17 mouse cellular contexts compared by ENCODE assay signal in the genomic region with DNA sequence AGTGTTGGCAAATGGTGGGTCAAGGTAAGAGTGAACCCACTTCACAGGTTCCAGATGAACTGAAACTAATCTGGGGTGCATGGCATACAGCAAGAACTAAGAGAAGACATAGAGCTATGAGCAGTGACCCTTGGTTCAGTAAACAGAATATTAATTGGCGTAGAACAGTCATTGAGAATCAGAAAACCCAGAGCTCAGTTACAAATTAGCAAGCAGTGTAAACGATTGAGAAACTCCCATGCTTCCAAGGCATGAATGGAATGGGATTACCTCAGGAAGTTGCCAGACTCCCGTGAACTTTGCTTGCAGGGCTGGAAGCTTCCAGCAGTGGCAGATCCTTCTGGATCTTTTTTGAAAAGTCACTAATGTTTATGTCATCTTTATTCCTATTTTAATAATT.
DNase-seq lines count a peak whose midpoint lies in the region; TF ChIP-seq lines count a peak whose summit lies in the region.
"Had no signal": no experiment of that assay in that cellular context is flagged by ENCODE, and none has a peak within 500 bp of the region (broad histone marks: within the 10 kb centered on the region; RNA-seq: fewer than 3 reads in every experiment).

No protein-coding gene starts in this region.

- no peaks in the 10 kb centered on the region for H3K27me3 ChIP-seq in heart, embryonic 10.5 days (ENCODE audit: insufficient read depth, poor library complexity, severe bottlenecking)
- no peaks in the 10 kb centered on the region for H3K27me3 ChIP-seq in heart, adult 2 months (ENCODE audit: control insufficient read depth, insufficient read depth, low read length)
- H3K27me3 ChIP-seq: forebrain, embryonic 13.5 days; midbrain, embryonic 13.5 days; neural tube, embryonic 12.5 days had no signal

- no peak for TF ChIP-seq CTCF in heart, adult 2 months (IDR thresholded peaks at IDR 0.05)

- 55% methylated on average over 3 of the region's 3 CpGs for WGBS in heart, embryonic 10.5 days
- 46% methylated on average over 3 of the region's 3 CpGs for WGBS in heart, adult 2 months

- no peak for TF ChIP-seq EP300 in heart, adult 2 months (IDR thresholded peaks at IDR 0.05; ENCODE audit: insufficient read depth, low read depth, low read length)

- no peak overlapping the region for H3K9ac ChIP-seq in heart, adult 2 months (ENCODE audit: low read depth, low read length)
- H3K9ac ChIP-seq: forebrain, embryonic 13.5 days; midbrain, embryonic 13.5 days; neural tube, embryonic 12.5 days had no signal

- no peaks in the 10 kb centered on the region for H3K9me3 ChIP-seq in heart, embryonic 10.5 days
- H3K9me3 ChIP-seq: G1E; hindbrain, embryonic 10.5 days; midbrain, embryonic 13.5 days; neural tube, embryonic 12.5 days had no signal

- H3K4me1 ChIP-seq in heart, embryonic 10.5 days: peaks cover 16% of the 10 kb centered on the region
- no peaks in the 10 kb centered on the region; the same call in 1 of the 2 replicates for H3K4me1 ChIP-seq in heart, adult 2 months (ENCODE audit: control insufficient read depth, insufficient read depth, low read length)
- H3K4me1 ChIP-seq: midbrain, embryonic 13.5 days; neural tube, embryonic 12.5 days had no signal

- H3K36me3 ChIP-seq in heart, embryonic 10.5 days: no peaks in the 10 kb centered on the region
- no peaks in the 10 kb centered on the region for H3K36me3 ChIP-seq in heart, adult 2 months (ENCODE audit: control insufficient read depth, insufficient read depth, low read length)
- H3K36me3 ChIP-seq: G1E; hindbrain, embryonic 10.5 days; midbrain, embryonic 13.5 days; neural tube, embryonic 12.5 days had no signal

- H3K79me2 ChIP-seq in heart, adult 2 months (replicated peaks; ENCODE audit: control insufficient read depth, insufficient read depth, low read length): no peaks in the 10 kb centered on the region

- no peak for TF ChIP-seq POLR2A in heart, adult 2 months (IDR thresholded peaks at IDR 0.05; ENCODE audit: insufficient read depth, low read depth, low read length)

- no peak overlapping the region for H3K4me3 ChIP-seq in heart, embryonic 10.5 days
- H3K4me3 ChIP-seq in heart, adult 2 months: no peak overlapping the region
- H3K4me3 ChIP-seq: forebrain, embryonic 13.5 days; hindbrain, embryonic 10.5 days; midbrain, embryonic 13.5 days; neural tube, embryonic 12.5 days had no signal

- DNase-seq in heart, embryonic 10.5 days (ENCODE audit: low spot score): peak; percentile 11
- no peak for DNase-seq in heart, adult 2 months
- peak; percentile 7 for DNase-seq in lung, postnatal 25 days (ENCODE audit: low spot score)
- no peak for DNase-seq in lung, postnatal 36 days
- peak; percentile 59 for DNase-seq in kidney, postnatal 14 days
- DNase-seq in thymus, postnatal 14 days: no peak
- DNase-seq in ovary, postnatal 36 days (ENCODE audit: low spot score): no peak
- no peak for DNase-seq in urinary bladder, postnatal 25 days (ENCODE audit: low spot score)
- DNase-seq: cerebellum, adult 8-10 months; gastrocnemius, postnatal 10 days; thymus, postnatal 36 days had no signal

- intact Hi-C loops in heart, adult 2 months (cut with DNase I): no loop called here

- no peak overlapping the region for H3K27ac ChIP-seq in heart, embryonic 10.5 days
- no peak overlapping the region for H3K27ac ChIP-seq in heart, adult 2 months
- H3K27ac ChIP-seq: forebrain, embryonic 13.5 days; hindbrain, embryonic 10.5 days; hindbrain, postnatal 0 days; midbrain, embryonic 13.5 days; neural tube, embryonic 12.5 days had no signal

Comparison
In these comparisons a context has a peak if more than half of its experiments do, and no peak if none do; other contexts are left out.
1. DNase-seq: peak in heart, embryonic 10.5 days (single experiment), lung, postnatal 25 days (single experiment) and kidney, postnatal 14 days (single experiment); none in heart, adult 2 months (0 of 2), lung, postnatal 36 days (single experiment), thymus, postnatal 14 days (single experiment), ovary, postnatal 36 days (single experiment) and urinary bladder, postnatal 25 days (single experiment).